Mouse (Mus musculus) bone marrow macrophage, adult 2 months (primary cell): ENCODE results near the gene Nbas. TPM values are rescaled to one million over a fixed set of nuclear protein-coding genes. Genes with fewer than 3 reads are reported as not detected.

Experiments used
- H3K27ac ChIP-seq: 2 replicates; pipeline ENCODE4 v1.5.1; 2012; ENCODE audit warnings: low read depth, low read length; ENCODE audit not compliant: insufficient read depth
- H3K4me1 ChIP-seq: 2 replicates; pipeline ENCODE4 v1.6.1; 2012; ENCODE audit warnings: low read length; ENCODE audit not compliant: control insufficient read depth, insufficient read depth
- H3K4me3 ChIP-seq: 2 replicates; pipeline ENCODE4 v1.5.1; 2012; ENCODE audit warnings: mild to moderate bottlenecking, low read length, moderate library complexity; ENCODE audit not compliant: insufficient read depth
- CTCF ChIP-seq: IDR thresholded peaks from 2 replicates; pipeline ENCODE4 v1.5.1; 2012; ENCODE audit warnings: low read depth, mild to moderate bottlenecking, low read length, moderate library complexity
- POLR2A ChIP-seq: IDR thresholded peaks from 2 replicates; pipeline ENCODE4 v1.6.1; 2012; ENCODE audit warnings: mild to moderate bottlenecking, low read depth, low read length, borderline replicate concordance
- polyA plus RNA-seq: library from polyadenylated mRNA; stranded (reverse); fragments of >200 nt; gene quantifications from 2 replicates; pipeline ENCODE4 v1.2.4, GENCODE M21; 2012; ENCODE audit not compliant: missing spikeins, insufficient read depth, insufficient read length

Gene Nbas
- polyA plus RNA-seq, 1 experiment: 7.3 TPM

- TF ChIP-seq CTCF (no peak), POLR2A (no peak)
- Histone ChIP-seq H3K27ac (no peak overlapping the region), H3K4me3 (no peak overlapping the region), H3K4me1 (peaks cover 3% of the 10 kb centered on the region; the same call in 1 of the 2 replicates)
Observed at GRCm38 (mm10) chr12:13452050-13452449, 183.1 kb downstream of the Nbas start.

- no peak overlapping the region for H3K4me3 ChIP-seq
- no peak overlapping the region for H3K27ac ChIP-seq
- H3K4me1 ChIP-seq: 0 out of 2 replicates have a peak, but pooled peaks cover 2% of the 10 kb centered on the region
- TF ChIP-seq POLR2A (no peak), CTCF (no peak)
Observed at GRCm38 (mm10) chr12:13460223-13460853, 191.4 kb downstream of the Nbas start.

- Histone ChIP-seq H3K4me3 (no peak overlapping the region), H3K27ac (no peak overlapping the region), H3K4me1 (0 out of 2 replicates have a peak, but pooled peaks cover 2% of the 10 kb centered on the region)
- no peak for TF ChIP-seq CTCF
- no peak for TF ChIP-seq POLR2A
Observed at GRCm38 (mm10) chr12:13461558-13462153, 192.7 kb downstream of the Nbas start.

GRCm38 (mm10) chr12:13462397-13462796 is 193.5 kb downstream of the Nbas start:
- no peak overlapping the region for H3K27ac ChIP-seq
- no peak overlapping the region for H3K4me3 ChIP-seq
- H3K4me1 ChIP-seq: 0 out of 2 replicates have a peak, but pooled peaks cover 2% of the 10 kb centered on the region
- no peak for TF ChIP-seq CTCF
- TF ChIP-seq POLR2A: no peak

- Histone ChIP-seq H3K4me1 (0 out of 2 replicates have a peak, but pooled peaks cover 2% of the 10 kb centered on the region), H3K4me3 (no peak overlapping the region), H3K27ac (no peak overlapping the region)
- TF ChIP-seq POLR2A (no peak), CTCF (no peak)
Observed at GRCm38 (mm10) chr12:13465554-13465953, 196.6 kb downstream of the Nbas start.

- TF ChIP-seq POLR2A (no peak), CTCF (no peak)
- H3K4me1 ChIP-seq: peaks cover 3% of the 10 kb centered on the region; the same call in 1 of the 2 replicates
Observed at GRCm38 (mm10) chr12:13474881-13475280, 205.9 kb downstream of the Nbas start.

GRCm38 (mm10) chr12:13479163-13479562 is 210.2 kb downstream of the Nbas start:
- Histone ChIP-seq H3K4me3 (no peak overlapping the region), H3K27ac (no peak overlapping the region), H3K4me1 (0 out of 2 replicates have a peak, but pooled peaks cover 3% of the 10 kb centered on the region)
- TF ChIP-seq CTCF: no peak
- no peak for TF ChIP-seq POLR2A

More at GRCm38 (mm10) chr12:13474881-13475280, 205.9 kb downstream of the Nbas start:
- no peak overlapping the region for H3K4me3 ChIP-seq
- H3K27ac ChIP-seq: no peak overlapping the region

GRCm38 (mm10) chr12:13486278-13486677 is 217.3 kb downstream of the Nbas start:
- H3K27ac ChIP-seq: no peak overlapping the region
- no peaks in the 10 kb centered on the region for H3K4me1 ChIP-seq
- no peak for TF ChIP-seq POLR2A
- no peak for TF ChIP-seq CTCF
- H3K4me3 ChIP-seq: no peak overlapping the region

GRCm38 (mm10) chr12:13497211-13497610 is 228.3 kb downstream of the Nbas start:
- no peak overlapping the region for H3K4me3 ChIP-seq
- TF ChIP-seq CTCF (no peak), POLR2A (no peak)
- H3K27ac ChIP-seq: no peak overlapping the region
- peaks cover 10% of the 10 kb centered on the region for H3K4me1 ChIP-seq

GRCm38 (mm10) chr12:13499237-13499889 is 230.4 kb downstream of the Nbas start:
- Histone ChIP-seq H3K4me3 (no peak overlapping the region), H3K4me1 (peaks cover 10% of the 10 kb centered on the region), H3K27ac (no peak overlapping the region)
- TF ChIP-seq POLR2A (no peak), CTCF (no peak)
